Mouse (Mus musculus) small intestine, adult 2 months (tissue): ENCODE data around the gene St6galnac3.

Experiments
- CTCF ChIP-seq: fragments of 200-500 bp; IDR thresholded peaks from 2 replicates; pipeline ENCODE4 v1.5.1; 2012; ENCODE audit warnings: low read depth, mild to moderate bottlenecking, control low read depth, inconsistent platforms, low read length, moderate library complexity, mixed read lengths; ENCODE audit not compliant: insufficient replicate concordance, insufficient read length; ENCODE audit errors: extremely low read depth
- POLR2A ChIP-seq: fragments of 200-500 bp; IDR thresholded peaks from 2 replicates; pipeline ENCODE4 v1.6.1; 2012; ENCODE audit warnings: low read depth, mild to moderate bottlenecking, control low read depth, inconsistent platforms, low read length, moderate library complexity

DNA sequence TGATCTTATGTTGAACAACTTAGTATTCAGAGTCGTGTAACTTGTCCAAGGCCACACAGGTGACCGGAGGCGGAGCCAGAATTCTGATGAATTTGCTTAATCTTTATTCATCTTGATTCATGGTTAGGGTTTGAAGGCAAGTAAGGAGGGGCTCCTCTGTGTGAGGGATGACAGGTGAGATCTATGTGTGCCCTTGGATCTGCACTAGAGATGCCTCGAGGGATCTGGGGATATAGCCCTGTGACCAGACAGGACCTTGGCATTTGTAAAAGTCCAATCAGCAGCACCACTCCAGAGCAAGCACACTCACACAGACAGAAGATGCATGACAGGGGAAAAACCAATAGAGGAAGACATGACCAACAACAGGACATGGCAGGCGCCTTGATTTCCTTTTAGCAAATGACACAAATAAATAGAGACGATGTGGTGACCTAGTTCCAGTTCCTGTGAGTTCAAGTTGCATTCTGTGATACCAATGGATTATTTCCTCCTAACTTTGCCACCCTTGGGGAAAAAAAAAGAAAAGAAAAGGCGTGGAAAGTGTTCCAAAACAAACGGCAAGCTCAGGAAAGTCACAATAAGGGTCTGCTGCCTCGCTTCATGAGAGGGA lies 1.4 kb downstream of the St6galnac3 start:
- TF ChIP-seq POLR2A = no peak
- TF ChIP-seq CTCF = no peak
